Mouse (Mus musculus) myocyte (in vitro differentiated cells): ENCODE results near the gene Gm11172. TPM values are rescaled to one million over a fixed set of nuclear protein-coding genes. Genes with fewer than 3 reads are reported as not detected.

Source experiments
- H3K27me3 ChIP-seq: one replicate; pipeline ENCODE4 v1.6.1; 2011; ENCODE audit not compliant: control insufficient read depth, insufficient read depth, insufficient read length
- H3K36me3 ChIP-seq: one replicate; pipeline ENCODE4 v1.6.1; 2011; ENCODE audit not compliant: control insufficient read depth, insufficient read depth
- H3K4me2 ChIP-seq: one replicate; pipeline ENCODE4 v1.6.1; 2011; ENCODE audit warnings: low read depth, control low read depth
- H3K4me3 ChIP-seq: one replicate; pipeline ENCODE4 v1.5.1; 2011; ENCODE audit warnings: mild to moderate bottlenecking, control low read depth, moderate library complexity
- H3K79me2 ChIP-seq: one replicate; pipeline ENCODE4 v1.6.1; 2011; ENCODE audit not compliant: control insufficient read depth, insufficient read depth
- H3ac ChIP-seq: one replicate; pipeline ENCODE4 v1.6.1; 2011; ENCODE audit not compliant: control insufficient read depth, insufficient read length
- CEBPB ChIP-seq: IDR thresholded peaks from 2 replicates; pipeline ENCODE4 v1.6.1; 2011; ENCODE audit warnings: mild to moderate bottlenecking, moderate library complexity; ENCODE audit not compliant: poor library complexity, insufficient read depth, severe bottlenecking
- E2F4 ChIP-seq: IDR thresholded peaks from one replicate; pipeline ENCODE4 v1.6.1; 2011; ENCODE audit warnings: mild to moderate bottlenecking, control low read depth, moderate library complexity; ENCODE audit not compliant: insufficient read depth
- MAX ChIP-seq: IDR thresholded peaks from one replicate; pipeline ENCODE4 v1.6.1; 2011; ENCODE audit warnings: low read depth, mild to moderate bottlenecking, control low read depth
- MYOD1 ChIP-seq, 3 experiments: IDR thresholded peaks; one replicate each; pipeline ENCODE4 v1.6.1; 2011; ENCODE audit warnings: control low read depth in 2 of 3, low read depth in 2 of 3, mild to moderate bottlenecking in 2 of 3, moderate library complexity in 1 of 3; ENCODE audit not compliant: insufficient read length in 2 of 3, control insufficient read depth in 1 of 3
- MYOG ChIP-seq, 3 experiments: IDR thresholded peaks; one replicate each; pipeline ENCODE4 v1.6.1; 2011; ENCODE audit warnings: control low read depth in 2 of 3, low read depth in 2 of 3, mild to moderate bottlenecking in 2 of 3; ENCODE audit not compliant: insufficient read length in 2 of 3, control insufficient read depth in 1 of 3, insufficient read depth in 1 of 3
- POLR2A ChIP-seq: IDR thresholded peaks from one replicate; pipeline ENCODE4 v1.6.1; 2011; ENCODE audit warnings: low read depth, mild to moderate bottlenecking, control low read depth, moderate library complexity; ENCODE audit not compliant: insufficient read length
- POLR2AphosphoS2 ChIP-seq: IDR thresholded peaks from one replicate; pipeline ENCODE4 v1.6.1; 2011; ENCODE audit warnings: low read depth, control low read depth; ENCODE audit not compliant: insufficient read length
- REST ChIP-seq: IDR thresholded peaks from one replicate; pipeline ENCODE4 v1.6.1; 2011; ENCODE audit warnings: mild to moderate bottlenecking, control low read depth, moderate library complexity; ENCODE audit not compliant: insufficient read depth, insufficient read length
- SRF ChIP-seq: IDR thresholded peaks from one replicate; pipeline ENCODE4 v1.6.1; 2011; ENCODE audit warnings: low read depth; ENCODE audit not compliant: control insufficient read depth, insufficient read length
- TCF12 ChIP-seq: IDR thresholded peaks from one replicate; pipeline ENCODE4 v1.6.1; 2011; ENCODE audit warnings: mild to moderate bottlenecking, control low read depth; ENCODE audit not compliant: poor library complexity, insufficient read depth, severe bottlenecking
- TCF3 ChIP-seq: IDR thresholded peaks from one replicate; pipeline ENCODE4 v1.6.1; 2011; ENCODE audit warnings: low read depth, control low read depth; ENCODE audit not compliant: insufficient read length
- USF1 ChIP-seq: IDR thresholded peaks from one replicate; pipeline ENCODE4 v1.6.1; 2011; ENCODE audit warnings: low read depth, mild to moderate bottlenecking, control low read depth, moderate library complexity
- polyA plus RNA-seq: library from polyadenylated mRNA; unstranded; fragments of >200 nt; fragmentation: generic; extraction: Trizol; gene quantifications from one replicate; pipeline ENCODE4 v1.2.1, GENCODE M21; 2012; ENCODE audit warnings: missing spikeins

Gm11172 gene
- polyA plus RNA-seq, 1 experiment: not detected

GRCm38 (mm10) chr16:10836388-10836787, 23.7 kb downstream of the Gm11172 start:
- H3K27me3 ChIP-seq: no peaks in the 10 kb centered on the region
- H3K36me3 ChIP-seq: no peaks in the 10 kb centered on the region
- H3K79me2 ChIP-seq: no peaks in the 10 kb centered on the region
- TF ChIP-seq TCF12 (no peak), REST (no peak), MYOG (IDR thresholded peaks at IDR 0.05; ENCODE audit: control insufficient read depth in 1 of 3, insufficient read depth in 1 of 3, insufficient read length in 2 of 3, low read depth in 2 of 3) (no peak), TCF3 (no peak), CEBPB (no peak), E2F4 (no peak), MYOD1 (IDR thresholded peaks at IDR 0.05; ENCODE audit: control insufficient read depth in 1 of 3, insufficient read length in 2 of 3, low read depth in 2 of 3) (no peak)
- H3ac ChIP-seq: no peak overlapping the region
- H3K4me2 ChIP-seq: no peak overlapping the region
- H3K4me3 ChIP-seq: no peak overlapping the region

GRCm38 (mm10) chr16:10837250-10837649, 24.5 kb downstream of the Gm11172 start:
- H3K36me3 ChIP-seq: no peaks in the 10 kb centered on the region
- H3K27me3 ChIP-seq: no peaks in the 10 kb centered on the region
- H3K4me2 ChIP-seq: no peak overlapping the region
- H3ac ChIP-seq: no peak overlapping the region
- TF ChIP-seq MAX (no peak), POLR2AphosphoS2 (no peak), CEBPB (no peak), TCF3 (no peak), POLR2A (no peak)
- no peaks in the 10 kb centered on the region for H3K79me2 ChIP-seq
- H3K4me3 ChIP-seq: no peak overlapping the region

- TF ChIP-seq MYOG (IDR thresholded peaks at IDR 0.05; ENCODE audit: control insufficient read depth in 1 of 3, insufficient read depth in 1 of 3, insufficient read length in 2 of 3, low read depth in 2 of 3): no peak
- Histone ChIP-seq H3K4me2 (peak overlapping the region; percentile 46), H3K4me3 (no peak overlapping the region), H3ac (no peak overlapping the region), H3K36me3 (no peaks in the 10 kb centered on the region), H3K79me2 (no peaks in the 10 kb centered on the region), H3K27me3 (no peaks in the 10 kb centered on the region)
These were observed 25.2 kb downstream of the Gm11172 start for GRCm38 (mm10) chr16:10837903-10838302.

- H3ac ChIP-seq: no peak overlapping the region
- no peaks in the 10 kb centered on the region for H3K79me2 ChIP-seq
- TF ChIP-seq USF1: no peak
- TF ChIP-seq REST: no peak
- TF ChIP-seq POLR2AphosphoS2: no peak
- TF ChIP-seq TCF12: no peak
- TF ChIP-seq SRF: no peak
- no peak for TF ChIP-seq E2F4
- no peaks in the 10 kb centered on the region for H3K27me3 ChIP-seq
- no peaks in the 10 kb centered on the region for H3K36me3 ChIP-seq
- H3K4me3 ChIP-seq: no peak overlapping the region
- H3K4me2 ChIP-seq: peak overlapping the region; percentile 46
These were observed 26.0 kb downstream of the Gm11172 start for GRCm38 (mm10) chr16:10838487-10839245.

- TF ChIP-seq MYOD1 (IDR thresholded peaks at IDR 0.05; ENCODE audit: control insufficient read depth in 1 of 3, insufficient read length in 2 of 3, low read depth in 2 of 3): no peak
- TF ChIP-seq POLR2A: no peak
- no peak for TF ChIP-seq TCF12
- TF ChIP-seq TCF3: no peak
- no peak for TF ChIP-seq E2F4
- TF ChIP-seq POLR2AphosphoS2: no peak
- no peaks in the 10 kb centered on the region for H3K79me2 ChIP-seq
- no peaks in the 10 kb centered on the region for H3K36me3 ChIP-seq
- no peak overlapping the region for H3K4me2 ChIP-seq
- H3K4me3 ChIP-seq: no peak overlapping the region
- no peak overlapping the region for H3ac ChIP-seq
- H3K27me3 ChIP-seq: no peaks in the 10 kb centered on the region
These were observed 27.3 kb downstream of the Gm11172 start for GRCm38 (mm10) chr16:10840018-10840417.
